Mouse (Mus musculus) brain, embryonic 14.5 days (tissue): ENCODE data around the gene Lcat. TPM values are rescaled to one million over a fixed set of nuclear protein-coding genes. Genes with fewer than 3 reads are reported as not detected.
"Not testable (repeated sequence)": the region's sequence is repeated elsewhere in the genome, so short reads cannot be mapped to it uniquely, and the experiment has no call there.

Experiments used
- DNase-seq: peaks from one replicate; pipeline ENCODE4 v3.0.0-alpha.2; 2011; ENCODE audit warnings: low read depth
- CTCF ChIP-seq: fragments of 200-500 bp; IDR thresholded peaks from 2 replicates; pipeline ENCODE4 v1.5.1; 2012; ENCODE audit warnings: inconsistent platforms, mild to moderate bottlenecking, moderate library complexity, borderline replicate concordance; ENCODE audit not compliant: insufficient read depth, insufficient read length; ENCODE audit errors: extremely low read depth
- POLR2A ChIP-seq: fragments of 200-500 bp; IDR thresholded peaks from 2 replicates; pipeline ENCODE4 v1.6.1; 2012; ENCODE audit warnings: mild to moderate bottlenecking, inconsistent platforms, borderline replicate concordance; ENCODE audit not compliant: poor library complexity, insufficient read depth, insufficient read length, severe bottlenecking; ENCODE audit errors: extremely low read depth
- polyA plus RNA-seq: library from polyadenylated mRNA; depleted of rRNA; stranded (reverse); fragments of >200 nt; gene quantifications from 2 replicates; pipeline ENCODE4 v1.2.3, GENCODE M21; 2012; rRNA removed

The Lcat gene
- 2.0 and 2.3 TPM in 2 replicates for polyA plus RNA-seq

DNA sequence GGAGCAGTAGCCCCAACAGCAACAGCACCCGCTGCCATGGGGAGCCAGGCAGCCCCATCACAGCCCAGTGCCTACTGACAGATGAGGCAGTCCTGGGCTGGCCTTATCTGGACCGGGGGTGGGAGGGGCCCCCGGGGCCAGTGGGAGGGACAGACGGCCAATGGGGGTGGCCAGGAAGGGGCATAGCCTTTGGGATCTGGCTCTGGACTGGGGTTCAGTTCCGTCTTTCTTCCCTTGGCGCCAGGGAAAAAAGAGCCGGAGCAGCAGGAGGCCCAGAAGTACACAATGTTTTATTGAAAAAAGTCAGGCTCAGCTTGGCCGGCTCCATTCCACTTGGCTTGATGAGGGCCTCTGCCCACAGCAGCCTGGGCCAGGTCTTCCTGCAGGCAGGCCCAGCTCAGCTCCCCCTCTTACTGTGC lies at the start of gene Lcat:
TSS of gene Lcat (minus strand) at position 62 of the 419 bp plus-strand sequence.
- TF ChIP-seq POLR2A (no peak), CTCF (no peak)
- DNase-seq, result peak; percentile 14

DNA sequence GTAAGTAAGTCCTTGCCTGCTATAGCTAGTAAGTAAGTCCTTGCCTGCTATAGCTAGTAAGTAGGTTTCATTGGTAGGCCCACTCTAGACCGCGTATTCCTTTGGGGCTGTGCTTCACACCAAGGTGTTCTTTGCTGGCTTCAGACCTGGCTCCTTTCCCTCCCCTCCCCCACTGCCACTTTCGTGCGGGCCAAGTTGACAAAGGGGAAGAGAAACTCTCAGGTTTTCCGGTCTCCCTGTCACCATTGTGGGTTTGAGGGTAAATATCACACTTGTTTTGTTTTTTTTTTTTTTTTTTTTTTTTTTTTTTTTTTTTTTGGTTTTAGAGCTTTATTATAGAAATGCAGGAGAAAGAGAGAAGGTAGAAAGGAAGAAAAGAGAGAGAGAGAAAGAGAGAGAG lies 49.3 kb upstream of the Lcat start:
- no peak for TF ChIP-seq POLR2A
- no peak for TF ChIP-seq CTCF

DNA sequence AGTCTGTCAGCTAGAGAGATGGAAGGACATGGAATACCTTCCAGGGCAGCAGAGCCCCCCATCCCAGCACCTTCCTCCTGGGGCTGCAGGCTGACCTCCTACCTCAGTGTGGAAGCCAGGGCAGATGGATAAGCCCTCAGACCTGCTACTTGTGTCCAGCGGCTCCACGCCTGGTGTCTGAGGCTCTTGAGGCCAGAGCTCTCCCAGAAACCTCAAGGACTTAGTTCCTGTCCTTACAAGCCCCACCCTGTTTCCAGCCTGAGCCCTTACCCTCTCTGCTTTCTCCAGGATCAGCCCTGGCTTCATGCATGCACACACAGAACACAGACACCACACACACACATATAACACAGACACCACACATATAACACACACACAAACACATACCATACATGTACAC lies 48.4 kb upstream of the Lcat start:
- no peak for TF ChIP-seq CTCF
- TF ChIP-seq POLR2A, result no peak
- no peak for DNase-seq

More for the DNA sequence above, 49.3 kb upstream of the Lcat start:
- DNase-seq, result no peak

DNA sequence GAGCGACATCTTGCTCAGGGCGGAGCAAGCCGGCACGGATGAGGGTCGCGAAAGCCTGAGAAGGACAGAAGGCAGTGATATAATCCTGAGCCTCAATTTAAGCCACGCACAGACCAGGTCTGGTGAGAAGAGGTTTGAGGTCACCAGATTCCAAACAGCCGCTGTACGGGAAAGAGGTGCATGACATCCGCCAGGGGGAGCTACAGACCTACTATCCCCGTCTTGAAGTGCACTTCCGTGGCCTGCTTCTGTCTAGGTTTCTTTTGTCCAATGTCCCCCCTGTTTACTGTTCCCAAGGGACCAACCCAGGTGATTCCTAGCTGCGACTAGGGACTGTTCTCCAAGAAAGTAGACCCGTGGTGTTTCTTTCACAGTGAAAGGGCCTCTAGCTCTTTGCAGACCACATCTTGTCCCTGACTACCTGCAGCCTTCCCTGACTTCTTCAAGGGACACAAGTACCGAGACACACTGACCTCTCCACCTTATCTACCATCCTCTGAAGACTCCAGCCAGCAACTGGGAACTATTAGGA lies 47.7 kb upstream of the Lcat start, which contains the start of gene Dus2:
TSS of gene Dus2 (plus strand) at position 482 of the 532 bp plus-strand sequence.
- peak; percentile 90 for DNase-seq
- TF ChIP-seq CTCF (peak; percentile 87), POLR2A (no peak)

DNA sequence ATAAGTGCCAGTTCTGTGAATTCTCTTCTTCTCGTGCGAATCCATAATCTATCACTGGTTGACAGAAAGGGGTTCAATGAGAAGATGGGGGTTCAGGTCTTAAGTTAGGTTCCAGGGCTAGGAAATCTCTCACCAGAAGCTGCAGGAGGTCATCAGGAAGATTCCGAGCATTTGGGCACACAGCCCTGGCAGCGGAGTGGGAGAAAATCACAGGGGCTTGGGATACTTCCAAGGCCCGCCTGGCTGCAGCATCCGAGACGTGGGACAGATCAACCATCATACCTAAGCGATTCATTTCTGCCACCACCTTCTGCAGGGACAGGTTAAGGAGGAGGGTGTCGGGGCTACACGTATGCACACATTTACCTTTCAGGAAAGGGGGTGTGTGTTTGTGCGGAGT lies 45.4 kb upstream of the Lcat start:
- no peak for DNase-seq
- TF ChIP-seq POLR2A (no peak), CTCF (no peak)

DNA sequence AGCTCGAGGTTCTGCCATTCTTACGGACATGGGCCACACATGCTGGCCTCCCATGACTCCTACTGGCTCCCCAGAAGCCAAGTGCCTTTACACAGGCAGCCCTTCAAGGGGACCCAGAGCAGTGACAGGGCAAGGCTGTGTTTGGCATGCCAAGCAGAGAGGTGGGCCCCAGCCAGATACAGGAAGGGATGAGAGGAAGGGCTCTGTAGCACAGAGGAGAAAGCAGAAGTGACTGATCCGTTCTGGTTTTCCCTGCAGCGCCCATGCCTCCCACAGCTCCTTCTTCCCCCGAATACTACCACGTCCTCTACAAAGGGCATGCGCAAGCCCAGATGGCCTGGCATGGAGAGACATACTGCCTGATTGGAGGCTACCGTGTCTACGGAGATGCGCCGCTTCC lies 40.2 kb upstream of the Lcat start:
- not testable (repeated sequence) for DNase-seq

DNA sequence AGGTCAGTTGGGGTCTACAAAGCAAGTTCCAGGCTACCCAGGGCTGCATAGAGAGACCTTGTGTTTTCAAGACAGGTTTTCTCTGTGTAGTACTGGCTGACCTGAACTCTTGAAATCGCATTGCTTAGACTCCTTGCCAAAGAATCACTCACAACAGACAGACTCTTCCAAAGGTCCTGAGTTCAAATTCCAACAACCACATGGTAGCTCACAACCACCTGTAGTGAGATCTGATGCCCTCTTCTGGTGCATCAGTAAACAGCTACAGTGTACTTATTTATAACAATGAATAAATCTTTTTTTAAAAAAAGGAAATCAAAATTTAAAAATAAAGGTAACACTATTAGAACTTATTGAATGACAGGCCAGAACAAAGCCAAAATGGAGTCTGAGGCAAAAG lies 38.0 kb upstream of the Lcat start:
- TF ChIP-seq CTCF, result no peak
- no peak for DNase-seq

DNA sequence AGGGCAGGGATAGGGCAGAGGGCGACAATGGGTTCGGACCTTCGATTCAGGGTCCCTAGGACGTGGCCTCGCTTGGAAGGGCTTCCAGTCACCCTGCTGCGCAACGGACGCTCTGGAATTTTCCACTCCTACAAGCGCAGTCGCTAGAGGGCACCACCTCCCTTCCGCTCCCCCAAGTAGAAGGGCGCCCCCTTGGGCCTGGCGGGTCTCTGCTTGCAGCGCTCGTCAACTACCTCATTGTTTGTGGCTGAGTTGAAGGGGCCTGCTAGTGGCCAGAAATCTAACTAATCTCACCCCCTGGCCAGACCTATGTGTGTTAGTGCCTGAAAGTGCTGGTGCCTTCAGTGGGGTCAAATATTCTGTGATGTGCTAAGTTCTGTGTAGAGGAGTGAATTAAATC lies 36.1 kb upstream of the Lcat start, which contains the start of gene Dpep3:
TSS of gene Dpep3 (minus strand) at position 105 of the 400 bp plus-strand sequence.
- TF ChIP-seq POLR2A, result no peak
- TF ChIP-seq CTCF, result no peak

DNA sequence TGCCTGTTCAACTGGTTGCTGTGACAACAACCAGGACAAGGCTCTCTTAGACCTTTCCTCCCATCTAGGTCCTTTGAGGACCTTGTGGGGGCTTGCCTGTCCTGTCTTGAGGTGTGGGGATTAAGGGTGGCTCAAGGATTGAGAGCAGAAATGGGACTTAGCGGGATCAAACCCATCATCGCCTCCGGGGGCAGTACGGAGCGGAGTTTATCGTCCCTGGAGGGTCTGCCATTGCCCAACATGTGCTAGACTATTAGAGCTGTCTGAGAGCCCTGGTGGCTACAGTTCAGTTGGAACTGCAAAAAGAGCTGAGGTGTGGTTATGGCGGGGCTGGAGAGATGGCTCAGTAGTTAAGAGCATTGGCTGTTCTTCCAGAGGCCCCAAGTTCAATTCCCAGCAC lies 32.2 kb upstream of the Lcat start:
- TF ChIP-seq CTCF (peak; percentile 13; the same call in 1 of the 2 replicates), POLR2A (no peak)
- no peak for DNase-seq

More for the DNA sequence above, 36.1 kb upstream of the Lcat start, which contains the start of gene Dpep3:
- no peak for DNase-seq

DNA sequence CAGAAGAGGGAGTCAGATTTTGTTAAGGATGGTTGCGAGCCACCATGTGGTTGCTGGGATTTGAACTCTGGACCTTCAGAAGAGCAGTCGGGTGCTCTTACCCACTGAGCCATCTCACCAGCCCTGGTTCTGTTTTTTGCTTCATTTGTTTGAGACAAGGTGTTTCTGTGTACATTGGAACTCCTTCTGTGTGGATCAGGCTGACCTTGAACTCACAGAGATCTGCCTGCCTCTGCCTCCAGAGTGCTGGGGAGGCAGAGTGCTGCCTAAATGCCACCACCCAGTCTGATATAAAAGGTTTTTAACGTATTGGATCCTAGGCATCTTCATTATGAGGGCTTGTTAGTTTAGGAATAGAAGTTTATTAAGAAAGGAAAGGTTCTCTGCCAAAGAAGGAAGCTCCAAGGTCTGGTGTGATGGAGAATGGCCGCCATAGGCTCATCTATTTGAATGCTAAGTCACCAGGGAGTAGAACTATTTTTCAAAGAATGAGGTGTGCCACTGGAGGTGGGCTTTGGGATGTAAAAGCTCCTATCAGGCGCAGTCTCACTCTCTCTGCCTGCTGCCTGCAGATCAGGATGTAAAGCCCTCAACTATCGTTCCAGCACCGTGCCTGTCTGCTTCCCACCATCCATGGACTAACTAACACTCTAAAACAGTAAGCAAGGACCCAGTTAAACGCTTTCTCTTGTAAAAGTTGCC lies 28.0 kb upstream of the Lcat start:
- TF ChIP-seq CTCF, result no peak
- no peak for TF ChIP-seq POLR2A
- DNase-seq, result no peak

DNA sequence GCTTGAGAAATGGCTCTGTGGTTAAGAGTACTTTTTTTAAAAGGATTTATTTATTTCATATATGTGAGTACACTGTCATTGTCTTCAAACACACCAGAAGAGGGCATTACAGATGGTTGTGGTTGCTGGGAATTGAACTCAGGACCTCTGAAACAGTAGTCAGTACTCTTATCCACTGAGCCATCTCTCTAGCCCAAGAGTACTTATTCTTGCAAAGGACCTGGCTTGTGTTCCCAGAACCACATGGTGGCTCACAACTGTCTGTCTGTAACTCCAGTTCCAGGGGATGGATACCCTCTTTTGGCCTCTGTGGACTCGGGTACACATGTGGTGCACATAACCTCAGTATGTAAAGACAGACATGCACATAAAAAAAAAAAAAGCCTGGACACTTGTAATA lies 26.2 kb upstream of the Lcat start:
- TF ChIP-seq POLR2A, result no peak
- TF ChIP-seq CTCF, result no peak
- no peak for DNase-seq

DNA sequence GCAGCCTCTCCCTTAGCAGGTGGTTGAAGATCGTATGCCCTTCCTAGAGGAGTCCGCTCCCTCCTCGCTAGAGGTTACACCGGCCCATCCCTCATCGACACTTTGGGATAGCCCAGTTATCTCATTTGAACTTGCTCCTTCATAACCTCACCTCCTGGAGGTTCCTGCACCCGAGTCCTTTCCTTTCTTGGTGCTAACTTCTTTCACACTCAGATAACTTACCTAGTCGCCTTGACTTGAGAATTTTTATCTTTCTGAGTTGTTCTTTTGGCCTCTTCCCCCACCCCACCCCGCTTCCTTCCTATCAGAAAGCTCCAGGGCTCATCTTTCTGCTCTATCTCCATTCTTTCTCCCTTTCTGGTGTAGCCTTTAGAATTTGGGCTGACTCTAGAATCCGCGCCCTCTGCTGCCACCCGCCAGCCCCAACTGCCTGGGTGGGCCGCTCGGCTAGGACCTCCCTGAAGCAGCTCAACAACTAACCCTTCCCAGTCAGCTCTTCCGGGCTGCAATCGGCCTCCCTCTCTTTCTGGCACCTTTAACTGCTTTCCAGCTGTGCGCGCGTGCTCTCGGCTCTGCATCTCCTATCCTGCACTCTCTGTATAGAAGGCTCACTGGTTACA lies 23.6 kb upstream of the Lcat start:
- TF ChIP-seq POLR2A (no peak), CTCF (no peak)
- DNase-seq, result peak; percentile 17

DNA sequence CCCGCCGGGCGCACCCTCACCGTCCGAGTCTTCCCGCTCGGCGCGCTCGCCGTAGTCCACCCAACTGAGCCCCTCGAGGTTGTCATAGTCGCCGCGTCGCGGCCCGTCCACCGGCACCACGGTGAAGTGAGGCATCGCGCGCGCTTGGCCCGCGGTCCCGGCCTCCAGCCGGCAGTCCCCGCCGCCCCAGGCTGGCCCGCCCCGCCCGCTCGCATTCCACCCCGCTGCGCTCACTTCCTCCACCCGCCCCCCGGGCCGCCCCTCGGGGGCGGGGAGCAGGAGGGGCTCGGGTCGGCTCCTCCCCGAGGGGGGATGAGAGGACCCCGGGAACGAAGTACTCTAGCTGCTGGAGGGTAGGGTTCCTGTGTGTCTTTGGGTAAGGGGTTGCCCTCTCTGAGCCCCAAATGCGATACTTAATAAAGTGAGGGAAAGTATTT lies 22.7 kb upstream of the Lcat start, which contains the start of gene Slc12a4:
TSS of gene Slc12a4 (minus strand) at position 193 of the 437 bp plus-strand sequence.
- TF ChIP-seq CTCF, result no peak
- TF ChIP-seq POLR2A, result peak; percentile 73
- peak; percentile 77 for DNase-seq
